Mouse (Mus musculus) adrenal gland, adult 18-20 months (tissue): Measurements from ENCODE around the gene Ndufa9. TPM values are rescaled to one million over a fixed set of nuclear protein-coding genes. Genes with fewer than 3 reads are reported as not detected.

ENCODE experiments used
- DNase-seq, 2 experiments: peaks; one replicate each; pipeline ENCODE4 v3.0.0; 2021 to 2022; ENCODE audit warnings: low spot score in 2 of 2
- total RNA-seq, 2 experiments: library from RNA; stranded (reverse); gene quantifications; 1 replicate in 1 of 2; 2 replicates in 1 of 2; pipeline ENCODE4 v1.2.3; 2021

Ndufa9 gene
- total RNA-seq, 2 experiments from 2014 or later, result 233 to 311 TPM

- no peak for DNase-seq
Measured at GRCm38 (mm10) chr6:126772326-126772725, 76.6 kb downstream of the Ndufa9 start.

Other genes with a start within 250 kb of the Ndufa9 start
- 1 to 10 TPM in 1 of 2 experiments, under 1 TPM in 1; 0.83 to 2.2 TPM for gene Kcna1, start 202.8 kb downstream of the Ndufa9 start, total RNA-seq
- 1 to 10 TPM in 1 of 2 experiments, under 1 TPM in 1; 0.46 to 1.3 TPM for gene Kcna6, start 108.5 kb downstream of the Ndufa9 start, total RNA-seq
- not detected for gene Akap3, start 4.0 kb upstream of the Ndufa9 start, total RNA-seq
- gene Dyrk4, start 72.7 kb upstream of the Ndufa9 start, total RNA-seq, result not detected
- gene Rad51ap1, start 90.5 kb upstream of the Ndufa9 start, total RNA-seq, result under 1 TPM; 0.58 to 0.76 TPM
- gene D6Wsu163e, start 90.8 kb upstream of the Ndufa9 start, total RNA-seq, result 10 to 100 TPM; 16.9 to 17.5 TPM
- not detected for gene Fgf6, start 166.4 kb upstream of the Ndufa9 start, total RNA-seq
- not detected for gene Fgf23, start 223.8 kb upstream of the Ndufa9 start, total RNA-seq